Mouse (Mus musculus): ENCODE data around the gene Cct5. TPM values are rescaled to one million over a fixed set of nuclear protein-coding genes. Genes with fewer than 3 reads are reported as not detected.

The Cct5 gene
- polyA plus RNA-seq, 1 experiment from 2014 or later: 454 TPM

Other genes starting within 250 kb of the Cct5 start
- 0.80 and 1.1 TPM in 2 replicates for gene Ankrd33b, start 234.1 kb downstream of the Cct5 start, polyA plus RNA-seq (2015; fragmentation: Nextera tagmentation; extraction: Ambion mirVana)
- gene Ropn1l, start 148.1 kb downstream of the Cct5 start, polyA plus RNA-seq (2015; fragmentation: Nextera tagmentation; extraction: Ambion mirVana): 3.6 and 5.8 TPM in 2 replicates
- 24.5 and 25.1 TPM in 2 replicates for gene March6, start 70.8 kb downstream of the Cct5 start, polyA plus RNA-seq (2015; fragmentation: Nextera tagmentation; extraction: Ambion mirVana)
- 4.3 and 5.6 TPM in 2 replicates for gene Cmbl, start 36.4 kb downstream of the Cct5 start, polyA plus RNA-seq (2015; fragmentation: Nextera tagmentation; extraction: Ambion mirVana)
- gene Fam173b, start within 50 bp of the Cct5 start, polyA plus RNA-seq (2015; fragmentation: Nextera tagmentation; extraction: Ambion mirVana): 15.7 and 16.9 TPM in 2 replicates